Mouse (Mus musculus) limb, embryonic 13.5 days (tissue): Measurements from ENCODE around the gene Bbx. TPM values are rescaled to one million over a fixed set of nuclear protein-coding genes. Genes with fewer than 3 reads are reported as not detected.

Experiments used
- ATAC-seq: fragments of 200-750 bp; cut with Nextera tagmentation; 2 replicates; pipeline ENCODE4 v1.8.0; 2017; ENCODE audit warnings: low read depth, moderate number of reproducible peaks, moderate TSS enrichment; ENCODE audit not compliant: low FRiP score
- H3K27ac ChIP-seq: fragments of 300-500 bp; sonication (generic); 2 replicates; pipeline ENCODE4 v1.5.1; 2015; ENCODE audit warnings: inconsistent platforms, mild to moderate bottlenecking, moderate library complexity
- H3K27me3 ChIP-seq: fragments of 300-500 bp; sonication (generic); 2 replicates; pipeline ENCODE4 v1.6.1; 2015; ENCODE audit warnings: mild to moderate bottlenecking, inconsistent platforms
- H3K36me3 ChIP-seq: fragments of 300-500 bp; sonication (generic); 2 replicates; pipeline ENCODE4 v1.6.1; 2015; ENCODE audit warnings: inconsistent platforms, mild to moderate bottlenecking, moderate library complexity
- H3K4me1 ChIP-seq: fragments of 300-500 bp; sonication (generic); 2 replicates; pipeline ENCODE4 v1.6.1; 2015; ENCODE audit warnings: inconsistent platforms
- H3K4me2 ChIP-seq: fragments of 300-500 bp; sonication (generic); replicated peaks from 2 replicates; pipeline ENCODE4 v1.6.1; 2015; ENCODE audit warnings: inconsistent platforms, mild to moderate bottlenecking, moderate library complexity
- H3K4me3 ChIP-seq: fragments of 300-500 bp; sonication (generic); 2 replicates; pipeline ENCODE4 v1.5.1; 2015; ENCODE audit warnings: moderate library complexity, mild to moderate bottlenecking, inconsistent platforms
- H3K9ac ChIP-seq: fragments of 300-500 bp; sonication (generic); 2 replicates; pipeline ENCODE4 v1.6.1; 2015; ENCODE audit warnings: mild to moderate bottlenecking, inconsistent platforms
- H3K9me3 ChIP-seq: fragments of 300-500 bp; sonication (generic); 2 replicates; pipeline ENCODE4 v1.6.1; 2016; ENCODE audit warnings: inconsistent platforms
- WGBS: fragments of 180-500 bp; shearing (Covaris S2); methylation state at CpG from one replicate; pipeline ENCODE4 v1.1.7; 2015; 5-methylcytosine and 5-hydroxymethylcytosine counted together
- polyA plus RNA-seq: library from polyadenylated mRNA; unstranded; fragments of >200 nt; fragmentation: Nextera tagmentation; extraction: Ambion mirVana; gene quantifications from 2 replicates; pipeline ENCODE4 v1.2.1, GENCODE M21; 2015

Bbx gene
- polyA plus RNA-seq, 1 experiment from 2014 or later, result 54.4 TPM

GRCm38 (mm10) chr16:50172760-50173159, 259.4 kb downstream of the Bbx start:
- H3K27me3 ChIP-seq, result no peaks in the 10 kb centered on the region
- no peak overlapping the region for H3K4me3 ChIP-seq
- no peaks in the 10 kb centered on the region for H3K9me3 ChIP-seq
- H3K4me1 ChIP-seq, result no peaks in the 10 kb centered on the region
- H3K36me3 ChIP-seq, result no peaks in the 10 kb centered on the region
- no peak for ATAC-seq
- WGBS, result 56% methylated on average over 7 of the region's 7 CpGs
- no peak overlapping the region for H3K4me2 ChIP-seq
- H3K27ac ChIP-seq, result no peak overlapping the region
- no peak overlapping the region for H3K9ac ChIP-seq

DNA sequence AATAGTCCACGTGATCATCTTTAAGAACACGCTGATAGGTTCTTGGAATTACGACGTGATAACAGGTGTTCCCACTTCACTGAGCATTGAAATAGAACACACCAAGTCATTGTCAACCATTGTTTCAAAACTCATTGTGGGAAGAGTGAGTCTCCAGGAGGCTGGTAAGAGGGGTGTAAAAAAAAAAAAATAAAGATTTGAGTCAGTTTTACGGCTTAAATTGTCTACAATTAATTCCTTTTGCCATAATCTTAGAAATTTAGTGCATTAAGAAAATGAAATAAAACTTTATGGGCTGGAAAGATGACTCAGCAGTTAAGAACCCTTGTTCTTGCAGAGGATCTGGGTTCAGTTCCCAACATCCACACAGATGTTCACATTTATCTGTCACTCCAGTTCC, 261.4 kb downstream of the Bbx start:
- H3K9me3 ChIP-seq, result no peaks in the 10 kb centered on the region
- no peak overlapping the region for H3K27ac ChIP-seq
- H3K36me3 ChIP-seq, result no peaks in the 10 kb centered on the region
- H3K9ac ChIP-seq, result no peak overlapping the region
- H3K4me2 ChIP-seq, result no peak overlapping the region
- ATAC-seq, result no peak
- H3K4me3 ChIP-seq, result no peak overlapping the region
- H3K27me3 ChIP-seq, result no peaks in the 10 kb centered on the region
- no peaks in the 10 kb centered on the region for H3K4me1 ChIP-seq
- WGBS, result 90% methylated on average over 5 of the region's 5 CpGs

- ATAC-seq, result no peak
- Histone ChIP-seq H3K27ac (no peak overlapping the region), H3K27me3 (no peaks in the 10 kb centered on the region), H3K36me3 (no peaks in the 10 kb centered on the region), H3K9me3 (no peaks in the 10 kb centered on the region), H3K4me3 (no peak overlapping the region), H3K9ac (no peak overlapping the region), H3K4me2 (no peak overlapping the region), H3K4me1 (peaks cover 3% of the 10 kb centered on the region; the same call in 1 of the 2 replicates)
- whole genome bisulfite sequencing, result 84% methylated on average over 10 of the region's 10 CpGs
These were observed 264.2 kb downstream of the Bbx start for GRCm38 (mm10) chr16:50167983-50168299.

- 71% methylated on average over 16 of the region's 16 CpGs for WGBS
- Histone ChIP-seq H3K4me2 (no peak overlapping the region), H3K9me3 (no peaks in the 10 kb centered on the region), H3K27ac (no peak overlapping the region), H3K4me3 (no peak overlapping the region), H3K27me3 (no peaks in the 10 kb centered on the region), H3K4me1 (peaks cover 3% of the 10 kb centered on the region; the same call in 1 of the 2 replicates), H3K9ac (no peak overlapping the region), H3K36me3 (no peaks in the 10 kb centered on the region)
- no peak for ATAC-seq
These were observed 264.8 kb downstream of the Bbx start for GRCm38 (mm10) chr16:50167231-50167982.

DNA sequence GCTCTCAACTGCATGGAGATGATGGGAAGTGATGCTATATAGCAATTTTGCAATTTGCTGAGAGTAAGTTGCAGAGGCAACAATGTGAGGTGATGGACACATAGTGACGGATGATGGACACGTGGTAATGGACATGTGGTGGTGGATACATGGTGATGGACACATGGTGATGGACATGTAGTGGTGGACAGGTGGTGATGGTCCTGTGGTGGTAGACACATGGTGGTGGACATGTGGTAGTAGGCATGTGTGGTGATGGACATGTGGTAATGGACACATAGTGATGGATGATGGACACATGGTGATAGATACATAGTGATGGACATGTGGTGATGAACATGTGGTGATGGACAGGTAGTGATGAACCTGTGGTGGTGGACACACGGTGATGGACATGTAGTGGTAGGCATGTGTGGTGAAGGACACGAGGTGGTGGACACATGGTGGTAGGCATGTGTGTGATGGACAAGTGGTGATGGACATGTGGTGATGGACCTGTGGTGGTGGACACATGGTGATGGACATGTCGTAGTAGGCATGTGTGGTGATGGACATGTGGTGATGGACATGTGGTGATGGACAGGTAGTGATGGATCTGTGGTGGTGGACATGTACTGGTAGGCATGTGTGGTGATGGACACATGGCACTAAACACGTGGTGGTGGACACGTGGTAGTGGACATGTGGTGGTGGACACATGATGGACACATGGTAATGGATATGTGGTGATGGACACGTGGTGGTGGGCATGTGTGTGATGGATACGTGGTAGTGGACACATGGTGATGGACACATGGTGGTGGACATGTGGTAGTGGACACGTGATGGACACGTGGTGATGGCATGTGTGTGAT, 271.5 kb downstream of the Bbx start:
- Histone ChIP-seq H3K4me2 (no peak overlapping the region), H3K4me1 (peaks cover 3% of the 10 kb centered on the region; the same call in 1 of the 2 replicates), H3K4me3 (no peak overlapping the region)

GRCm38 (mm10) chr16:50158546-50158945, 273.6 kb downstream of the Bbx start:
- ATAC-seq, result no peak
- no peak overlapping the region for H3K4me2 ChIP-seq
- H3K27ac ChIP-seq, result no peak overlapping the region
- H3K4me1 ChIP-seq, result peaks cover 3% of the 10 kb centered on the region; the same call in 1 of the 2 replicates
- no peaks in the 10 kb centered on the region for H3K27me3 ChIP-seq
- WGBS, result 84% methylated on average over 5 of the region's 5 CpGs
- no peak overlapping the region for H3K9ac ChIP-seq
- peaks cover 3% of the 10 kb centered on the region; the same call in 1 of the 2 replicates for H3K9me3 ChIP-seq
- no peak overlapping the region for H3K4me3 ChIP-seq
- no peaks in the 10 kb centered on the region for H3K36me3 ChIP-seq

More for the DNA sequence above, 271.5 kb downstream of the Bbx start:
- no peak for ATAC-seq
- H3K9ac ChIP-seq, result no peak overlapping the region
- no peaks in the 10 kb centered on the region for H3K27me3 ChIP-seq
- no peak overlapping the region for H3K27ac ChIP-seq
- H3K36me3 ChIP-seq, result no peaks in the 10 kb centered on the region
- 97% methylated on average over 11 of the region's 11 CpGs for WGBS
- no peaks in the 10 kb centered on the region for H3K9me3 ChIP-seq

DNA sequence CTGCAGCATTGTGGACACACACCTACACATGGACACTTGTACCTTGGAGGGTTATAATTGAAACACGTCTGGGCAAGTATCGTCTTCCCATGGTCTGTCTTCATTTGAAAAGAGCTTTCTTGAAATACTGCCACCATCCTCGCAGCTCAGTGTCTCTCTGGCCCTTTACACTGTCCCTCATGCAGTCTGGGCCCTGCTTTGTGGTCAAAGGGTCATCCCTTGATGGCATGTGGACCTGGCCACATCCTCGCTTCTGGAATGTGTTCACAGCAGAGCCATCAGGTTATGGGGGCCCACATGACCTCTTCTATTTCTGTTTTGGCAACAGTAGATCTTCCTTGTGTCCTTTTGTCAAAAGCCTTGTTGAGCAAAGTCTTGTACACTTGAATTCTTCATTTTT, 282.6 kb downstream of the Bbx start:
- Histone ChIP-seq H3K4me3 (no peak overlapping the region), H3K9me3 (no peaks in the 10 kb centered on the region), H3K27me3 (no peaks in the 10 kb centered on the region), H3K4me2 (no peak overlapping the region), H3K27ac (no peak overlapping the region), H3K36me3 (no peaks in the 10 kb centered on the region), H3K9ac (no peak overlapping the region), H3K4me1 (0 out of 2 replicates have a peak, but pooled peaks cover 6% of the 10 kb centered on the region)
- ATAC-seq, result no peak
- WGBS, result 86% methylated on average over 4 of the region's 4 CpGs

DNA sequence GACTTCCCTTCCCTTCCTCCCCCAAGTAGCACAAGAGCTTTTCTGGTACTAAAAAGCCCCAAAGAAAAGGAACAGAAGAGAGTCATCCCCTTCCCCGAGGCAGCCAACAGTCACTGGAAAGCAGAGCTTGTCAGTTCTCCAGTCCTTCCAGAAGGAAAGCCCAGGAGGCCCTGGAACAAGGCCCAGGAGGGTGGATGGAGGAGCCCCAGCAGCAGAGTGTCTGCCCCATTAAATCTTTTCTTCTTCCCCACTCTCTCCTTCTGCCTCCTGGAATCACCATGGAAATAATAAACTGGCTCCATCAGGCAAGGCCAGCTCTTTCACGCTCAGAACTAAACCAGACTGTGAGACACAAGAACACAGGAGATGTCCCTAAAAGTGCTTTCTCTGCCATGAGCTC, 284.3 kb downstream of the Bbx start:
- H3K36me3 ChIP-seq, result no peaks in the 10 kb centered on the region
- WGBS, result 69% methylated on average over 2 of the region's 2 CpGs
- ATAC-seq, result no peak
- H3K4me3 ChIP-seq, result no peak overlapping the region
- H3K4me2 ChIP-seq, result no peak overlapping the region
- no peak overlapping the region for H3K27ac ChIP-seq
- H3K4me1 ChIP-seq, result 0 out of 2 replicates have a peak, but pooled peaks cover 6% of the 10 kb centered on the region
- H3K9me3 ChIP-seq, result no peaks in the 10 kb centered on the region
- H3K27me3 ChIP-seq, result no peaks in the 10 kb centered on the region
- H3K9ac ChIP-seq, result no peak overlapping the region

Other genes with a start within 250 kb of the Bbx start
- not detected in 2 replicates for gene Ccdc54, start 158.8 kb upstream of the Bbx start, polyA plus RNA-seq